In genomic region chr7:65413946-65414945, GRCm38 (mm10) we compare ENCODE assay signal across 18 mouse cellular contexts.
DNase-seq lines count a peak whose midpoint lies in the region; ATAC-seq and TF ChIP-seq lines count a peak whose summit lies in the region.
"Had no signal": no experiment of that assay in that cellular context is flagged by ENCODE, and none has a peak within 500 bp of the region (broad histone marks: within the 10 kb centered on the region; RNA-seq: fewer than 3 reads in every experiment).

No protein-coding gene starts in this region.

- H3K4me2 ChIP-seq in kidney, embryonic 14.5 days (replicated peaks; ENCODE audit: low read depth, low read length), result no peak overlapping the region
- H3K4me2 ChIP-seq in lung, embryonic 14.5 days, result no peak overlapping the region
- H3K4me2 ChIP-seq: hindbrain, embryonic 12.5 days; liver, embryonic 13.5 days; midbrain, embryonic 15.5 days had no signal

- DNase-seq in heart, adult 11 months, result peak; percentile 78
- DNase-seq in heart, embryonic 10.5 days (ENCODE audit: low spot score), result no peak
- no peak for DNase-seq in kidney, postnatal 36 days
- peak; percentile 39 for DNase-seq in lung, embryonic 14.5 days
- no peak for DNase-seq in lung, postnatal 25 days (ENCODE audit: low spot score)
- DNase-seq in cerebellum, adult 8-10 months, result no peak
- DNase-seq: cerebellum, postnatal 14 days; gastrocnemius, postnatal 14 days; liver, embryonic 13.5 days; right cerebral cortex, postnatal 14 days; thymus, adult 18-20 months had no signal

- H3K9me3 ChIP-seq in heart, embryonic 10.5 days, result no peaks in the 10 kb centered on the region
- no peaks in the 10 kb centered on the region for H3K9me3 ChIP-seq in kidney, embryonic 14.5 days (ENCODE audit: control insufficient read depth, low read length)
- H3K9me3 ChIP-seq in lung, embryonic 14.5 days (ENCODE audit: low read depth, low read length), result no peaks in the 10 kb centered on the region
- H3K9me3 ChIP-seq: embryonic facial prominence, embryonic 10.5 days; hindbrain, embryonic 12.5 days; liver, embryonic 13.5 days; midbrain, embryonic 15.5 days had no signal

- WGBS in heart, embryonic 10.5 days, result 57% methylated on average over 13 of the region's 13 CpGs
- 37% methylated on average over 13 of the region's 13 CpGs for WGBS in kidney, embryonic 14.5 days
- WGBS in lung, embryonic 14.5 days, result 25% methylated on average over 13 of the region's 13 CpGs

- H3K4me1 ChIP-seq in heart, embryonic 10.5 days, result peaks cover 57% of the 10 kb centered on the region
- peaks cover 24% of the 10 kb centered on the region for H3K4me1 ChIP-seq in kidney, embryonic 14.5 days (ENCODE audit: control insufficient read depth, insufficient read depth, low read length)
- H3K4me1 ChIP-seq in lung, embryonic 14.5 days (ENCODE audit: insufficient read depth), result peaks cover 21% of the 10 kb centered on the region; the same call in 1 of the 2 replicates
- H3K4me1 ChIP-seq in cortical plate, adult 2 months (ENCODE audit: control insufficient read depth, insufficient read depth, low read length), result peaks cover 22% of the 10 kb centered on the region
- H3K4me1 ChIP-seq: liver, embryonic 13.5 days had no signal

- ATAC-seq in kidney, embryonic 14.5 days (ENCODE audit: low FRiP score, low TSS enrichment), result peak; percentile 70
- peak; percentile 11; the same call in 1 of the 2 replicates for ATAC-seq in lung, embryonic 14.5 days (ENCODE audit: insufficient read depth)
- ATAC-seq: forebrain, embryonic 16.5 days; midbrain, embryonic 15.5 days had no signal

- no peak overlapping the region for H3K4me3 ChIP-seq in heart, embryonic 10.5 days
- no peak overlapping the region for H3K4me3 ChIP-seq in kidney, embryonic 14.5 days (ENCODE audit: low read length)
- no peak overlapping the region for H3K4me3 ChIP-seq in lung, embryonic 14.5 days (ENCODE audit: low read depth, low read length)
- H3K4me3 ChIP-seq in cortical plate, adult 2 months (ENCODE audit: insufficient read depth, low read length), result no peak overlapping the region
- H3K4me3 ChIP-seq: embryonic facial prominence, embryonic 10.5 days; erythroblast, embryonic 14.5 days; hindbrain, embryonic 12.5 days; liver, embryonic 13.5 days; midbrain, embryonic 15.5 days had no signal

- H3K27ac ChIP-seq in heart, embryonic 10.5 days, result no peak overlapping the region
- peak overlapping the region; percentile 47; the same call in 1 of the 2 replicates for H3K27ac ChIP-seq in kidney, embryonic 14.5 days (ENCODE audit: low read depth, low read length)
- no peak overlapping the region for H3K27ac ChIP-seq in lung, embryonic 14.5 days (ENCODE audit: low read depth)
- peak overlapping the region; percentile 70 for H3K27ac ChIP-seq in cortical plate, adult 2 months (ENCODE audit: insufficient read depth, low read length)
- H3K27ac ChIP-seq: embryonic facial prominence, embryonic 10.5 days; hindbrain, embryonic 12.5 days; liver, embryonic 13.5 days; midbrain, embryonic 15.5 days had no signal

- H3K36me3 ChIP-seq in heart, embryonic 10.5 days, result no peaks in the 10 kb centered on the region
- H3K36me3 ChIP-seq in kidney, embryonic 14.5 days (ENCODE audit: control insufficient read depth, insufficient read depth, low read length), result no peaks in the 10 kb centered on the region
- no peaks in the 10 kb centered on the region for H3K36me3 ChIP-seq in lung, embryonic 14.5 days (ENCODE audit: insufficient read depth)
- H3K36me3 ChIP-seq: embryonic facial prominence, embryonic 10.5 days; hindbrain, embryonic 12.5 days; liver, embryonic 13.5 days; midbrain, embryonic 15.5 days had no signal

- no peaks in the 10 kb centered on the region for H3K27me3 ChIP-seq in heart, embryonic 10.5 days (ENCODE audit: insufficient read depth, poor library complexity, severe bottlenecking)
- no peaks in the 10 kb centered on the region for H3K27me3 ChIP-seq in kidney, embryonic 14.5 days (ENCODE audit: control insufficient read depth, insufficient read depth, low read length)
- no peaks in the 10 kb centered on the region for H3K27me3 ChIP-seq in lung, embryonic 14.5 days (ENCODE audit: insufficient read depth, low read length)
- H3K27me3 ChIP-seq: hindbrain, embryonic 12.5 days; midbrain, embryonic 15.5 days had no signal

- no peak overlapping the region for H3K9ac ChIP-seq in kidney, embryonic 14.5 days (ENCODE audit: low read depth, low read length)
- H3K9ac ChIP-seq in lung, embryonic 14.5 days, result no peak overlapping the region
- H3K9ac ChIP-seq: hindbrain, embryonic 12.5 days; liver, embryonic 13.5 days; midbrain, embryonic 15.5 days had no signal

- no peak for TF ChIP-seq CTCF in lung, embryonic 14.5 days (IDR thresholded peaks at IDR 0.05; ENCODE audit: low read depth)
- no peak for TF ChIP-seq CTCF in cortical plate, adult 2 months (IDR thresholded peaks at IDR 0.05; ENCODE audit: extremely low read depth, insufficient read depth, low read length)

- no peak for TF ChIP-seq POLR2A in cortical plate, adult 2 months (IDR thresholded peaks at IDR 0.05; ENCODE audit: extremely low read depth, insufficient read depth, low read length)

Comparison
In these comparisons a context has a peak if more than half of its experiments do, and no peak if none do; other contexts are left out.
1. DNase-seq: peak in heart, adult 11 months (single experiment) and lung, embryonic 14.5 days (single experiment); none in heart, embryonic 10.5 days (single experiment), kidney, postnatal 36 days (0 of 2), lung, postnatal 25 days (single experiment) and cerebellum, adult 8-10 months (single experiment).
2. H3K27ac ChIP-seq: peak in kidney, embryonic 14.5 days (single experiment) and cortical plate, adult 2 months (single experiment); none in heart, embryonic 10.5 days (single experiment) and lung, embryonic 14.5 days (single experiment).